Mouse (Mus musculus): Measurements from ENCODE around the gene Odf2l. TPM values are rescaled to one million over a fixed set of nuclear protein-coding genes. Genes with fewer than 3 reads are reported as not detected.

Odf2l gene
- polyA plus RNA-seq, 1 experiment from 2014 or later: 12.6 TPM

DNA sequence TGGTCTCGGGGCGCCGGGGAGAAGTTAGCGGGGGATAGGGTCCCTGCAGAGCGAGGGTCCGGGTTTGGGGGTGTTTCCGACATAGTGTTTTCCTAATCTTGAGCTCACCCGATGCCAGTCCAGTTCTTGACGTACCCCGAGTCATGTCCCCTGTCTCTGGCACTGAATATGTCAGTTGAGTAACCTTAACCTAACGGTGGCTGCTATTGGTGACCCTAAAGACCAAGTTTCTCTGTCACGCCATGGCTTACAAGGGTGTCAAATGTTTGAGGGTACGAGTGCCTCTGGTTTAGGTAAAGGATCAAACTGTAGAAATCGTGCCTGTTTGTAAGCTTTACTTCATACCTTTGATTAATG lies 592 bp downstream of the Odf2l start:
- no peak; the same call in 1 of the 2 replicates for ATAC-seq (ENCODE audit: low read depth)
- peak overlapping the region; percentile 68 for H3K4me2 ChIP-seq (ENCODE audit: low read depth, low read length)
- H3K4me1 ChIP-seq (ENCODE audit: control insufficient read depth, insufficient read depth, low read length): peaks cover 7% of the 10 kb centered on the region; the same call in 1 of the 2 replicates

DNA sequence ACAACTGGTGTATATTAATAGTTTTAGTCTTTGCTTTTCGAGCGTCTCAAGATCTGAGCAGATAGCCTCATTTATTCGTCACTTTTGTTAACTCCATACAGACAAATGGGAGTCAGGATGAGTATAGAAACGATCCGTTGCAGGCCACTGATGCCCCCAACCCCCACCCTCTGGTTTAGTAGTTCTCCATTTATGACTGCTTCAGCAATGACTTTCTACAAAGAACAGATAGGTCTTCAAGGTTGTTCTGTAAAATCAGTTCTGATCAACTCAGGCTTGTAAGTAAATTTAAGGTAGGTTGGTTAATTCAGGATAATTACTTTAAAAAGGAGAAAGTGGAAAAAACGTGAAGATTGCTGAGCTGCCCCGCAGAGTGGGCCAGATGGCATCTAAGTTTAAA lies 1.0 kb downstream of the Odf2l start:
- H3K27me3 ChIP-seq (replicated peaks; ENCODE audit: control insufficient read depth, insufficient read depth, low read length): no peaks in the 10 kb centered on the region
- no peaks in the 10 kb centered on the region for H3K9me3 ChIP-seq (ENCODE audit: control insufficient read depth, low read length)
- no peak for ATAC-seq (ENCODE audit: low read depth)
- WGBS: 69% methylated on average over 7 of the region's 7 CpGs
- DNase-seq (ENCODE audit: low spot score): no peak
- peaks cover 7% of the 10 kb centered on the region; the same call in 1 of the 2 replicates for H3K4me1 ChIP-seq (ENCODE audit: control insufficient read depth, insufficient read depth, low read length)
- H3K4me3 ChIP-seq (ENCODE audit: low read depth, low read length): peak overlapping the region; percentile 64
- H3K27ac ChIP-seq (replicated peaks; ENCODE audit: low read depth, low read length): no peak overlapping the region
- H3K4me2 ChIP-seq (ENCODE audit: low read depth, low read length): peak overlapping the region; percentile 68
- H3K36me3 ChIP-seq (ENCODE audit: control insufficient read depth, insufficient read depth, low read length): no peaks in the 10 kb centered on the region
- peak overlapping the region; percentile 79; the same call in 1 of the 2 replicates for H3K9ac ChIP-seq (ENCODE audit: low read depth, low read length)

More for the DNA sequence above, 592 bp downstream of the Odf2l start:
- DNase-seq (ENCODE audit: low spot score): peak; percentile 16
- Histone ChIP-seq H3K9ac (ENCODE audit: low read depth, low read length) (peak overlapping the region; percentile 79), H3K36me3 (ENCODE audit: control insufficient read depth, insufficient read depth, low read length) (no peaks in the 10 kb centered on the region), H3K27ac (replicated peaks; ENCODE audit: low read depth, low read length) (peak overlapping the region; percentile 95), H3K27me3 (replicated peaks; ENCODE audit: control insufficient read depth, insufficient read depth, low read length) (no peaks in the 10 kb centered on the region), H3K9me3 (ENCODE audit: control insufficient read depth, low read length) (no peaks in the 10 kb centered on the region), H3K4me3 (ENCODE audit: low read depth, low read length) (peak overlapping the region; percentile 64)
- WGBS: 4% methylated on average over 14 of the region's 14 CpGs

DNA sequence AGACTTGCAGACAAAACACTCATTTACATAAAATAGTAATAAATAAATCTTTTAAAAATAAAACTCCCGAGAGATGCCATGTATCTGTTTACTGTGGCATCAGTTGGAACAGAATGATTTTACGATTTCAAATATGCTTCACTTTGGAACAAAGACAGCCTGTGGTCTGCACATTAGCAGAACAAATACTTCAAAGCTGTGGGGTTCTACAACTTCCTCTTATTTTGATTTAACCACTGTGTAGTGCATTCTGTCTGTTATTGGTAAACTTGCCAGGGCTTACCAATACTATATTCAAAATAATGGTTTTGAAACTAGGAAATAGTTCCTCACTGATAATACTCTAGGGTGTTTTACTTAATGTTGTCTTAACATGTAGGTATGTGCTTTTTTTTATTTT lies 8.2 kb downstream of the Odf2l start:
- WGBS: 93% methylated on average over 2 of the region's 2 CpGs
- DNase-seq (ENCODE audit: low spot score): no peak
- no peak overlapping the region for H3K27ac ChIP-seq (replicated peaks; ENCODE audit: low read depth, low read length)
- H3K9ac ChIP-seq (ENCODE audit: low read depth, low read length): no peak overlapping the region
- H3K4me1 ChIP-seq (ENCODE audit: control insufficient read depth, insufficient read depth, low read length): no peaks in the 10 kb centered on the region
- no peaks in the 10 kb centered on the region for H3K27me3 ChIP-seq (replicated peaks; ENCODE audit: control insufficient read depth, insufficient read depth, low read length)
- no peak for ATAC-seq (ENCODE audit: low read depth)
- H3K36me3 ChIP-seq (ENCODE audit: control insufficient read depth, insufficient read depth, low read length): peaks cover 35% of the 10 kb centered on the region; the same call in 1 of the 2 replicates
- H3K4me2 ChIP-seq (ENCODE audit: low read depth, low read length): no peak overlapping the region
- no peaks in the 10 kb centered on the region for H3K9me3 ChIP-seq (ENCODE audit: control insufficient read depth, low read length)
- H3K4me3 ChIP-seq (ENCODE audit: low read depth, low read length): no peak overlapping the region

DNA sequence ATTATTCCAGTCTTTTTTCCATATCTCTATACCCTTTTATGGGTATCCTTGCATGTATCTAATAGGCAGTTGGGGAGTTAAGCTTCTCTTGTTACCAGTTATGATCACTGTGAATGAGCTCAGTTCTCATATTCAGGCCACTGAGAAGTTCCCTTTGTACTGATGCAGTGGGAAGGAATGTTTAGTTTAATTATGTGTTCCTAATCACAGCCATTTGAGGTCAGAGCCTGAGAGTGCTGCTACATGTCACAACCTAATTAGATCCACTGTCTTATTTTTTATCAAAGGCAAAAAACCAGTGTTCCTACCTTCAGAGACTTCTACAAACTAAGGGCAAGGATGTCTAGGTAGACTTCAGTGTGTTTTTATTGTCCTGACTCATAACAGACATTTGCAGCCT lies 11.0 kb downstream of the Odf2l start:
- H3K9ac ChIP-seq (ENCODE audit: low read depth, low read length): no peak overlapping the region
- H3K9me3 ChIP-seq (ENCODE audit: control insufficient read depth, low read length): no peaks in the 10 kb centered on the region
- H3K36me3 ChIP-seq (ENCODE audit: control insufficient read depth, insufficient read depth, low read length): peaks cover 40% of the 10 kb centered on the region; the same call in 1 of the 2 replicates
- DNase-seq (ENCODE audit: low spot score) (no peak), ATAC-seq (ENCODE audit: low read depth) (no peak)
- no peaks in the 10 kb centered on the region for H3K4me1 ChIP-seq (ENCODE audit: control insufficient read depth, insufficient read depth, low read length)
- H3K4me2 ChIP-seq (ENCODE audit: low read depth, low read length): no peak overlapping the region
- H3K4me3 ChIP-seq (ENCODE audit: low read depth, low read length): no peak overlapping the region
- no peak overlapping the region for H3K27ac ChIP-seq (replicated peaks; ENCODE audit: low read depth, low read length)
- no peaks in the 10 kb centered on the region for H3K27me3 ChIP-seq (replicated peaks; ENCODE audit: control insufficient read depth, insufficient read depth, low read length)

DNA sequence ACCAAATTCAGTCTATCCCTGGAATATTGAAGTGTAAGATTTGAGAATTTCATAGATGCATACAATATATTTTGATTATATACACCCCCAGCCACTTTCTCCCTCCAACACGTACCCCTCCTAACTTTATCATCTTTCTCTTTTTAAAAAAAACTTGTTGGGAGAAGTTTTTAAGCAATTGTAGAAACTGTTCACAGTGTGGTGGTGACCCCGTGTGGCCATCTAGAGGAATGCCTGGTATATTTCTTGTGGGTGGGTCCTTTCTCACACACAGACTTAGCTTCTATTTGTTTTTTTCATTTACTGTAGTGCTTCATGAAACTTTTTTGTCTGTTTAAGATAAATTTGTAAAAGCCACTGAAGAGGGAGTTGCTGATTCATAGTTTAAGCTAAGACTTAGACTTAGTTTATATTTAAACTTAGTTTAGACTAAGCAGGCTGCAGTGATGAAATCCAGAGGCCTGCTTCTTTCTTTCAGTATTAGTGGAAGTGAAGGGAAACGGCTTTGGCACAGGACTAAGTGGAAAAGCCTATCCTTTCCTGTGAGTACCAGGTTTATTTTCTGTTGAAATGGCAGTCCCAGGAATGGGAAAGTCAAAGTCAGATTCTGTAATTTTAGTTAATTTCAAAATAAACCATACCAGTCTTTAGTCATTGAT lies 13.0 kb downstream of the Odf2l start:
- DNase-seq (ENCODE audit: low spot score) (peak; percentile 75), ATAC-seq (ENCODE audit: low read depth) (no peak)
- Histone ChIP-seq H3K4me1 (ENCODE audit: control insufficient read depth, insufficient read depth, low read length) (no peaks in the 10 kb centered on the region), H3K4me3 (ENCODE audit: low read depth, low read length) (no peak overlapping the region), H3K9me3 (ENCODE audit: control insufficient read depth, low read length) (no peaks in the 10 kb centered on the region), H3K27me3 (replicated peaks; ENCODE audit: control insufficient read depth, insufficient read depth, low read length) (no peaks in the 10 kb centered on the region), H3K27ac (replicated peaks; ENCODE audit: low read depth, low read length) (no peak overlapping the region), H3K9ac (ENCODE audit: low read depth, low read length) (no peak overlapping the region), H3K36me3 (ENCODE audit: control insufficient read depth, insufficient read depth, low read length) (peaks cover 36% of the 10 kb centered on the region; the same call in 1 of the 2 replicates), H3K4me2 (ENCODE audit: low read depth, low read length) (no peak overlapping the region)
- WGBS: 29% methylated on average over 3 of the region's 3 CpGs

DNA sequence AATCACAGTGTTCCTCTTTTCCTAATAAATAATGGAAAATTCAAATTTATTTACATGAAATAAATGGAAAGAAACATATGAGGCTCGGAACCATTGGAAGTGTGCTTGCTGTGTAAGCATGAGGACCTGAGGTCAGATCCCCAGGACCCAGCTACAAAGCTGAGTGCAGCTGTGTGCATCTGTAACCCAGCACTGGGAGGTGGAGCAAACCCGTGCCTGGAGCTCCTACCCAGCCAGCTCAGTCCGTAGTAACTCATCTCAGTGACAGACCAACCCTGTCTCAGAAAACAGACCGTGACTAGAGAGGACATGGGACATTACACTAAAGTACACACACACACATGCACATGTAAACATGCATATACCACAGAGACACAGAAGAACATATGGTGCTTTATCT lies 21.8 kb downstream of the Odf2l start:
- 73% methylated on average over 4 of the region's 4 CpGs for WGBS
- Histone ChIP-seq H3K9me3 (ENCODE audit: control insufficient read depth, low read length) (no peaks in the 10 kb centered on the region), H3K27ac (replicated peaks; ENCODE audit: low read depth, low read length) (no peak overlapping the region), H3K4me1 (ENCODE audit: control insufficient read depth, insufficient read depth, low read length) (no peaks in the 10 kb centered on the region), H3K4me2 (ENCODE audit: low read depth, low read length) (no peak overlapping the region), H3K36me3 (ENCODE audit: control insufficient read depth, insufficient read depth, low read length) (peaks cover 12% of the 10 kb centered on the region; the same call in 1 of the 2 replicates), H3K27me3 (replicated peaks; ENCODE audit: control insufficient read depth, insufficient read depth, low read length) (no peaks in the 10 kb centered on the region), H3K4me3 (ENCODE audit: low read depth, low read length) (no peak overlapping the region), H3K9ac (ENCODE audit: low read depth, low read length) (no peak overlapping the region)
- DNase-seq (ENCODE audit: low spot score): no peak
- no peak for ATAC-seq (ENCODE audit: low read depth)

DNA sequence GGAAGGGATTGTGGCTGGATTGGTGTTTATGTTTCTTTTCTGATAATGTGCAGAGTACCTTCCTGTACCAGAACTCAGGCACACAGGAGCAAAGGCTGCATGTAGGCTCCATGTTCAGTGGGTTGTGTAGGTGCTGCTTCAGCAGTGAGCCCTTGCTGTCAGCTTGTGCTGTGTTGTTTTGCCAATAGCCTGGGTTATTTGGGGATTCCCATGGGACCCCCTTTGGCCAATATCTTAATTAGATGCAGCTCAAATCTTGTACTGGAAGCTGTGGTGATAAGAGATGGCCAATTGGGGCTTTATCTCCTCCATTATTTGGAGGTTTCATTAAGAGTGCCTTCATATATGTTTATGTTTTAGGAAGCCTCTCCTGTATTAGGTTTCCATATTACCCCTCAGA lies 24.5 kb downstream of the Odf2l start:
- Histone ChIP-seq H3K4me2 (ENCODE audit: low read depth, low read length) (no peak overlapping the region), H3K27ac (replicated peaks; ENCODE audit: low read depth, low read length) (no peak overlapping the region), H3K4me3 (ENCODE audit: low read depth, low read length) (no peak overlapping the region), H3K27me3 (replicated peaks; ENCODE audit: control insufficient read depth, insufficient read depth, low read length) (no peaks in the 10 kb centered on the region), H3K9me3 (ENCODE audit: control insufficient read depth, low read length) (no peaks in the 10 kb centered on the region), H3K9ac (ENCODE audit: low read depth, low read length) (no peak overlapping the region), H3K36me3 (ENCODE audit: control insufficient read depth, insufficient read depth, low read length) (peaks cover 23% of the 10 kb centered on the region; the same call in 1 of the 2 replicates), H3K4me1 (ENCODE audit: control insufficient read depth, insufficient read depth, low read length) (no peaks in the 10 kb centered on the region)
- DNase-seq (ENCODE audit: low spot score): no peak
- ATAC-seq (ENCODE audit: low read depth): no peak

DNA sequence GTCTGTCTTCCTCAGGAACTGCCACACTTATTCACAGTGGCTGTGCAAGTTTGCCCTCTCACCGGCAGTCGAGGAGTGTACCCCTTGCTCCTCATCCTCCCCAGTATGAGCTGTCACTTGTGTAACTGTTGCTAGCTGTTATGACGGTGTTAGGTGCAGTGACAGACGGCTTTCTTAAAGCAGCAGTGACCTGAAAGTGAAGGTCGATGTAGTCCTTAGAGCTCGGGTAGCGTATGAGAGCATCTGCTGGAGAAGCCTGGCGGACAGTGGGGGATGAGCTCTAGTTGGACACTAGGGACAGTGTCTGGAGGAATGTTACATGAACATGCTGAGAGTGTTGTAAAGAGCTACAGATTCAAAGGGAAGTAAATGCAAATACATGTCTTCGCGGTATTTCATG lies 25.5 kb downstream of the Odf2l start:
- H3K4me2 ChIP-seq (ENCODE audit: low read depth, low read length): no peak overlapping the region
- H3K27ac ChIP-seq (replicated peaks; ENCODE audit: low read depth, low read length): no peak overlapping the region
- no peaks in the 10 kb centered on the region for H3K9me3 ChIP-seq (ENCODE audit: control insufficient read depth, low read length)
- no peak for DNase-seq (ENCODE audit: low spot score)
- ATAC-seq (ENCODE audit: low read depth): no peak
- H3K36me3 ChIP-seq (ENCODE audit: control insufficient read depth, insufficient read depth, low read length): peaks cover 19% of the 10 kb centered on the region
- H3K4me3 ChIP-seq (ENCODE audit: low read depth, low read length): no peak overlapping the region
- WGBS: 85% methylated on average over 10 of the region's 10 CpGs
- no peaks in the 10 kb centered on the region for H3K4me1 ChIP-seq (ENCODE audit: control insufficient read depth, insufficient read depth, low read length)
- no peaks in the 10 kb centered on the region for H3K27me3 ChIP-seq (replicated peaks; ENCODE audit: control insufficient read depth, insufficient read depth, low read length)
- H3K9ac ChIP-seq (ENCODE audit: low read depth, low read length): no peak overlapping the region

DNA sequence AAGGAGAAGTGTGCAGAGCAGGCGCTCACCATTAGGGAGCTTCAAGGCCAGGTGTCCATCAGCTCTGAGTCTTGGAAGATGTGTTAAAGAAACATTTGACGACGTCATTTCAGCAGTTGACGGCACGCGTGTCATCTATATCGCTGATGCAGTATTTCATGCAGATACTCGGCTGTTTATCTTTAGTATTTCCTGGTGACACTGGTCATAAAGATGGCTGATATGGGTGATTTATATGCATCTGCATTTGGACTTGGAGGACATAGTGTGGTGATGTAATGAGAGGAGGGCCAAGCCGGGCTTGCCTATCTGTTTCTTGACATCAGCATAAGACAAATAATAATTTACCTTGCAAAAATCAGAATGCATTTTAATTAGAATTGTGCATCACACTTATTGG lies 28.5 kb downstream of the Odf2l start:
- no peak for ATAC-seq (ENCODE audit: low read depth)
- Histone ChIP-seq H3K4me3 (ENCODE audit: low read depth, low read length) (no peak overlapping the region), H3K4me2 (ENCODE audit: low read depth, low read length) (no peak overlapping the region), H3K9me3 (ENCODE audit: control insufficient read depth, low read length) (no peaks in the 10 kb centered on the region), H3K27me3 (replicated peaks; ENCODE audit: control insufficient read depth, insufficient read depth, low read length) (no peaks in the 10 kb centered on the region), H3K36me3 (ENCODE audit: control insufficient read depth, insufficient read depth, low read length) (peaks cover 19% of the 10 kb centered on the region; the same call in 1 of the 2 replicates), H3K9ac (ENCODE audit: low read depth, low read length) (no peak overlapping the region), H3K4me1 (ENCODE audit: control insufficient read depth, insufficient read depth, low read length) (no peaks in the 10 kb centered on the region), H3K27ac (replicated peaks; ENCODE audit: low read depth, low read length) (no peak overlapping the region)
- 96% methylated on average over 9 of the region's 9 CpGs for WGBS
- no peak for DNase-seq (ENCODE audit: low spot score)
